Mouse (Mus musculus): Measurements from ENCODE around the gene Ppfia4.

The Ppfia4 gene

GRCm38 (mm10) chr1:134304940-134305339, 27.8 kb downstream of the Ppfia4 start:
- no peak for DNase-seq (ENCODE audit: extremely low read depth, low read depth, low spot score)

GRCm38 (mm10) chr1:134302568-134303238, 30.0 kb downstream of the Ppfia4 start:
- no peak for DNase-seq (ENCODE audit: extremely low read depth, low read depth, low spot score)

- DNase-seq (ENCODE audit: extremely low read depth, low read depth, low spot score): no peak
These were observed 33.9 kb downstream of the Ppfia4 start for GRCm38 (mm10) chr1:134298636-134299411.

- no peak for DNase-seq (ENCODE audit: extremely low read depth, low read depth, low spot score)
These were observed 35.5 kb downstream of the Ppfia4 start for GRCm38 (mm10) chr1:134297265-134297664.

GRCm38 (mm10) chr1:134293738-134294604, 38.8 kb downstream of the Ppfia4 start:
- DNase-seq (ENCODE audit: extremely low read depth, low read depth, low spot score): no peak

- DNase-seq (ENCODE audit: extremely low read depth, low read depth, low spot score): no peak
These were observed 39.5 kb downstream of the Ppfia4 start for GRCm38 (mm10) chr1:134293276-134293675.

GRCm38 (mm10) chr1:134292601-134293000, 40.1 kb downstream of the Ppfia4 start:
- DNase-seq (ENCODE audit: extremely low read depth, low read depth, low spot score): no peak

GRCm38 (mm10) chr1:134292073-134292472, 40.7 kb downstream of the Ppfia4 start:
- no peak for DNase-seq (ENCODE audit: extremely low read depth, low read depth, low spot score)

GRCm38 (mm10) chr1:134291555-134291954, 41.2 kb downstream of the Ppfia4 start:
- DNase-seq (ENCODE audit: extremely low read depth, low read depth, low spot score): no peak

- no peak for DNase-seq (ENCODE audit: extremely low read depth, low read depth, low spot score)
These were observed 41.8 kb downstream of the Ppfia4 start for GRCm38 (mm10) chr1:134290909-134291308.

GRCm38 (mm10) chr1:134290300-134290699, 42.4 kb downstream of the Ppfia4 start:
- DNase-seq (ENCODE audit: extremely low read depth, low read depth, low spot score): no peak

GRCm38 (mm10) chr1:134289598-134290099, 43.1 kb downstream of the Ppfia4 start, which contains the start of gene Myog:
TSS of gene Myog (plus strand) at chr1:134289989.
- DNase-seq (ENCODE audit: extremely low read depth, low read depth, low spot score): no peak

GRCm38 (mm10) chr1:134288239-134288638, 44.5 kb downstream of the Ppfia4 start:
- DNase-seq (ENCODE audit: extremely low read depth, low read depth, low spot score): no peak

- DNase-seq (ENCODE audit: extremely low read depth, low read depth, low spot score): no peak
These were observed 47.1 kb downstream of the Ppfia4 start for GRCm38 (mm10) chr1:134285458-134286120.

- DNase-seq (ENCODE audit: extremely low read depth, low read depth, low spot score): no peak
These were observed 49.6 kb downstream of the Ppfia4 start for GRCm38 (mm10) chr1:134283108-134283507.

- no peak for DNase-seq (ENCODE audit: extremely low read depth, low read depth, low spot score)
These were observed 50.4 kb downstream of the Ppfia4 start for GRCm38 (mm10) chr1:134282342-134282741.

GRCm38 (mm10) chr1:134281563-134281962, 51.2 kb downstream of the Ppfia4 start:
- no peak for DNase-seq (ENCODE audit: extremely low read depth, low read depth, low spot score)

- DNase-seq (ENCODE audit: extremely low read depth, low read depth, low spot score): no peak
These were observed 52.6 kb downstream of the Ppfia4 start for GRCm38 (mm10) chr1:134280174-134280573.

GRCm38 (mm10) chr1:134276823-134277222, 55.9 kb downstream of the Ppfia4 start:
- no peak for DNase-seq (ENCODE audit: extremely low read depth, low read depth, low spot score)

- no peak for DNase-seq (ENCODE audit: extremely low read depth, low read depth, low spot score)
These were observed 56.9 kb downstream of the Ppfia4 start for GRCm38 (mm10) chr1:134275616-134276464.
